Mouse (Mus musculus) bone marrow macrophage, adult 2 months (primary cell): ENCODE results near the gene Rbms3.

ENCODE experiments used
- CTCF ChIP-seq: IDR thresholded peaks from 2 replicates; pipeline ENCODE4 v1.5.1; 2012; ENCODE audit warnings: low read depth, mild to moderate bottlenecking, low read length, moderate library complexity
- POLR2A ChIP-seq: IDR thresholded peaks from 2 replicates; pipeline ENCODE4 v1.6.1; 2012; ENCODE audit warnings: mild to moderate bottlenecking, low read depth, low read length, borderline replicate concordance

DNA sequence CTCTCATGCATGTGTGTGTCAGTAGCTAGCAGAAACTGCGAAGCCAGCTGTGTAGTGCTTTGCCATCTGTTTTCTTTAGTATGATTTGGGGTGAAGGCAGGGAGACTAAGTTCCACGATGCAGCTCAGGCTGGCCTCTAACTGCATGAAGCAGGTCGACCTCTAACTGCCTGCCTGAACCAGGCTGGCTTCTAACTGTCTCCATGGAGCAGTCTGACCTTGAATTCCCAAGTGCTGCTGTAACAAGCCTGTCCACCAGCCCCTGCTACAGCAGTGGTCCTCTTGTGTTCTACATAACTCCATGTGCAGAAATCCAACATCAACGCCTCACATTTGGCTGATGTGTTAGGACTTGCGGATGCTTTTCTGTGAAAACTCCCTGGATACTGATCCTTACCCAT is 1009.3 kb downstream of the Rbms3 start:
- TF ChIP-seq CTCF: no peak
- TF ChIP-seq POLR2A: no peak
